Mouse (Mus musculus) forebrain, embryonic 14.5 days (tissue): ENCODE data around the gene Plin5. TPM values are rescaled to one million over a fixed set of nuclear protein-coding genes. Genes with fewer than 3 reads are reported as not detected.
"Not testable (repeated sequence)": the region's sequence is repeated elsewhere in the genome, so short reads cannot be mapped to it uniquely, and the experiment has no call there.

Source experiments
- ATAC-seq: fragments of 200-750 bp; cut with Nextera tagmentation; 2 replicates; pipeline ENCODE4 v1.8.0; 2017; ENCODE audit warnings: mild to moderate bottlenecking, moderate library complexity
- DNase-seq: peaks from one replicate; pipeline ENCODE4 v3.0.0-alpha.2; 2015; ENCODE audit warnings: low spot score
- H3K27ac ChIP-seq: fragments of 300-500 bp; sonication (generic); 2 replicates; pipeline ENCODE4 v1.5.1; 2014; ENCODE audit warnings: low read depth, mild to moderate bottlenecking, control low read depth, low read length, moderate library complexity
- H3K27me3 ChIP-seq: fragments of 300-500 bp; sonication (generic); replicated peaks from 2 replicates; pipeline ENCODE4 v1.6.1; 2014; ENCODE audit warnings: low read length, control low read depth, mixed read lengths; ENCODE audit not compliant: control insufficient read depth, insufficient read depth
- H3K36me3 ChIP-seq: fragments of 300-500 bp; sonication (generic); 2 replicates; pipeline ENCODE4 v1.6.1; 2014; ENCODE audit warnings: low read length, control low read depth; ENCODE audit not compliant: control insufficient read depth, insufficient read depth
- H3K4me1 ChIP-seq: fragments of 300-500 bp; sonication (generic); 2 replicates; pipeline ENCODE4 v1.6.1; 2014; ENCODE audit warnings: antibody characterized with exemption, low read length, control low read depth; ENCODE audit not compliant: control insufficient read depth, insufficient read depth
- H3K4me2 ChIP-seq: fragments of 300-500 bp; sonication (generic); 2 replicates; pipeline ENCODE4 v1.6.1; 2014; ENCODE audit warnings: mild to moderate bottlenecking, control low read depth, low read length
- H3K4me3 ChIP-seq: fragments of 300-500 bp; sonication (generic); 2 replicates; pipeline ENCODE4 v1.5.1; 2014; ENCODE audit warnings: low read depth, low read length, control low read depth
- H3K9ac ChIP-seq: fragments of 300-500 bp; sonication (generic); 2 replicates; pipeline ENCODE4 v1.6.1; 2014; ENCODE audit warnings: mild to moderate bottlenecking, low read length, control low read depth, moderate library complexity
- H3K9me3 ChIP-seq: fragments of 300-500 bp; sonication (generic); replicated peaks from 2 replicates; pipeline ENCODE4 v1.6.1; 2016; ENCODE audit warnings: low read length, control low read depth, mixed read lengths; ENCODE audit not compliant: control insufficient read depth
- WGBS: fragments of 180-500 bp; shearing (Covaris S2); extraction: QIAGEN DNeasy Blood & Tissue Kit; methylation state at CpG from one replicate; pipeline ENCODE4 v1.1.7; 2014; 5-methylcytosine and 5-hydroxymethylcytosine counted together
- polyA plus RNA-seq: library from polyadenylated mRNA; unstranded; fragments of >200 nt; fragmentation: Nextera tagmentation; extraction: Ambion mirVana; gene quantifications from 2 replicates; pipeline ENCODE4 v1.2.1, GENCODE M21; 2014

Plin5 gene
- polyA plus RNA-seq, 1 experiment from 2014 or later: 0.42 TPM

DNA sequence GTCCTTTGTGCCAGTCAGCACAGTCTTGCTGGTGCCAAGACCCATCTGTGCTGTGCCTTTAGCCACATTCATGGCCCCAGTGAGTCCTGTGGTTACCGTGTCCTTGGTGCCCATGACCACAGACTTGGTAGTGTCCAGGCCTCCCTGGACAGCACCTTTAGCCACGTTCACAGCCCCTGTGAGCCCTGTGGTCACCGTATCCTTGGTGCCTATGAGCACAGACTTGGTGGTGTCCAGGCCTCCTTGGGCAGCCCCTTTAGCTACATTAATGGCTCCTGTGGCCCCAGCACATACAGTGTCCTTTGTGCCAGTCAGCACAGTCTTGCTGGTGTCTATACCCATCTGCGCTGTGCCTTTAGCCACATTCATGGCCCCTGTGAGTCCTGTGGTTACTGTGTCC, 11.0 kb downstream of the Plin5 start:
- H3K27me3 ChIP-seq, H3K4me2 ChIP-seq, H3K9me3 ChIP-seq, H3K27ac ChIP-seq, H3K4me3 ChIP-seq, DNase-seq, ATAC-seq, H3K4me1 ChIP-seq, H3K9ac ChIP-seq: not testable (repeated sequence)
- H3K36me3 ChIP-seq: peaks cover 26% of the 10 kb centered on the region
- 95% methylated on average over 4 of the region's 4 CpGs for WGBS

DNA sequence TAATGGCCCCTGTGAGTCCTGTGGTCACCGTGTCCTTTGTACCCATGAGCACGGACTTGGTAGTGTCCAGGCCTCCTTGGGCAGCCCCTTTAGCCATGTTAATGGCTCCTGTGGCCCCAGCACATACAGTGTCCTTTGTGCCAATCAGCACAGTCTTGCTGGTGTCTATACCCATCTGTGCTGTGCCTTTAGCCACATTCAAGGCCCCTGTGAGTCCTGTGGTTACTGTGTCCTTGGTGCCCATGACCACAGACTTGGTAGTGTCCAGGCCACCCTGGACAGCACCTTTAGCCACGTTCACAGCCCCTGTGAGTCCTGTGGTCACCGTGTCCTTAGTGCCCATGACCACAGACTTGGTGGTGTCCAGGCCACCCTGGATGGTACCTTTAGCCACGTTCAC, 12.6 kb downstream of the Plin5 start:
- not testable (repeated sequence) for ATAC-seq, H3K9ac ChIP-seq, DNase-seq, H3K27me3 ChIP-seq, H3K27ac ChIP-seq, H3K9me3 ChIP-seq, H3K4me2 ChIP-seq, H3K4me3 ChIP-seq, H3K4me1 ChIP-seq
- 86% methylated on average over 2 of the region's 5 CpGs for WGBS
- H3K36me3 ChIP-seq: peaks cover 43% of the 10 kb centered on the region

DNA sequence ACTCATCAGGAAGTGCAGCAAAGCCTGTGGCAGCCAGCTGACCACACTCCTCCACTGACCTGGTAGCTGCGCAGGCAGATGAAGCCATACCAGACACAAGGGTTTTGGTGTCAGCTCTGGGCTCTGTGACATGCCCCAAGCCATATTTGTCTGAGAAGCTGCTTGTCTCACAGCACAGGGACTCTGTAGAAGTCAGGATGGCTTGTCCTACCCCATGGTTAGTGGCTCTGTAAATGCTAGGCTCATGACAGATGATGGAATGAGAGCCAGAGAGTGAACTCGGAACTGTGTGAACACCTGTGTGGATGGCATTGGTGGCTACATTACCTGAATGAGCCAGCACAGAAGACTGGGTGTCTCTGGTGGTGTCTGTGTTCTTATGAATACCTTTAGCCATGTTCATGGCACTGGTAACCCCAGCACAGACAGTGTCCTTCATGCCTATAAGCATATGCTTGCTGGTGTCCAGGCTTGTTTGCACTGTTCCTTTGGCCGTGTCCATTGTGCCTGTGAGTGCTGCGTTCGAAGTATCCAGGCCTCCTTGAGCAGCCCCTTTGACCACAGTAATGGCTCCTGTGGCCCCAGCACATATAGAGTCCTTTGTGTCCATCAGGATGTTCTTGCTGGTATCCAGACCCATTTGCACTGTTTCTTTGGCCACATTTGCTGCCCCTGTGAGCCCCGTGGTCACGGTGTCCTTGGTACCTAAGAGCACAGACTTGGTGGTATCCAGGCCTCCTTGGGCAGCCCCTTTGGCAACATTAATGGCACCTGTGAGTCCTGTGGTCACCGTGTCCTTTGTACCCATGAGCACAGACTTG, 13.7 kb downstream of the Plin5 start:
- DNase-seq (no peak), ATAC-seq (no peak)
- 93% methylated on average over 8 of the region's 8 CpGs for WGBS
- Histone ChIP-seq H3K36me3 (peaks cover 54% of the 10 kb centered on the region), H3K9ac (no peak overlapping the region), H3K4me2 (no peak overlapping the region), H3K4me1 (no peaks in the 10 kb centered on the region), H3K27ac (no peak overlapping the region), H3K4me3 (no peak overlapping the region), H3K27me3 (no peaks in the 10 kb centered on the region), H3K9me3 (no peaks in the 10 kb centered on the region)

DNA sequence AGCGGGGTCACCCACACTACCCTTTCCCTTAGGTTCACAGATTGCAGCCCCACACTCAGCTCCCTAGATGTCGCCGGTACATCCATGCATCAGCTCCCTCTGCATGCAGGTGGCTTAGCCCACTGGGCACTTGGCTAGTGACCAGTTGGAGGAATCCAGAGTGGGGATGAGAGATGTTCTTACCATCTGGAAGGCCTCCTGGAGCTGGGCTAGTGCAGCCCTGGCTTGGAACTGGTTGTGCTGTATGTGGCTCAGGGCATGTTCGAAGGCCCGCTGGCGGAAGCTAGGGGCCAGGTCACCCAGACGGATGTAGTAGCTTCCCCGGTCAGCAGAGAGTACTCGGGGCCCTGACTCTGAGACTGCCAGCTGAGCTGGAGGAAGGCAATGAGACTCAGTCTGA, 14.5 kb downstream of the Plin5 start:
- H3K4me2 ChIP-seq: no peak overlapping the region
- H3K4me3 ChIP-seq: no peak overlapping the region
- H3K27ac ChIP-seq: no peak overlapping the region
- ATAC-seq (no peak), DNase-seq (no peak)
- H3K27me3 ChIP-seq: no peaks in the 10 kb centered on the region
- 89% methylated on average over 9 of the region's 9 CpGs for WGBS
- no peaks in the 10 kb centered on the region for H3K4me1 ChIP-seq
- no peaks in the 10 kb centered on the region for H3K9me3 ChIP-seq
- no peak overlapping the region for H3K9ac ChIP-seq
- peaks cover 62% of the 10 kb centered on the region for H3K36me3 ChIP-seq

DNA sequence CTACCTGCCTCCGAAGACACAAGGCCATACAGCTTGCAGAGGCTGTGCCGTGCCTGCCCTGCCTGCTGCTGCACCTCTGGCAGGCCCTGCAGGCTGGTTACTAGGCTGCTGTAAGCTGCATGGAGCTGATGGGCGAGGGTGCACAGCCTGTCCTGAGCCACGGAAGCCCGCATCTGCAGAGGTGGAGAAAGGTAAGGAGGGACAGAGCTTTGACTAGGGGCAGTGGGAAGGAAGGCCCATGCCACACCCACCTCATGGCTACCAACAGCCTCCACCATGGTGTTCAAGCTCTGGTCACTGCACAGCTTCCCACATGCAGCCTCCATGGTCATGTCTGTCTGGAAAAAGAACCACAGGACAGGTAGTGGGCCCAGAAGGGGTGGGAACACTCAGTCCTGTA, 15.2 kb downstream of the Plin5 start:
- H3K4me2 ChIP-seq: no peak overlapping the region
- ATAC-seq: no peak
- 96% methylated on average over 5 of the region's 5 CpGs for WGBS
- no peaks in the 10 kb centered on the region for H3K27me3 ChIP-seq
- peaks cover 69% of the 10 kb centered on the region for H3K36me3 ChIP-seq
- DNase-seq: no peak
- no peak overlapping the region for H3K27ac ChIP-seq
- no peaks in the 10 kb centered on the region for H3K9me3 ChIP-seq
- no peak overlapping the region for H3K4me3 ChIP-seq
- no peaks in the 10 kb centered on the region for H3K4me1 ChIP-seq
- no peak overlapping the region for H3K9ac ChIP-seq

DNA sequence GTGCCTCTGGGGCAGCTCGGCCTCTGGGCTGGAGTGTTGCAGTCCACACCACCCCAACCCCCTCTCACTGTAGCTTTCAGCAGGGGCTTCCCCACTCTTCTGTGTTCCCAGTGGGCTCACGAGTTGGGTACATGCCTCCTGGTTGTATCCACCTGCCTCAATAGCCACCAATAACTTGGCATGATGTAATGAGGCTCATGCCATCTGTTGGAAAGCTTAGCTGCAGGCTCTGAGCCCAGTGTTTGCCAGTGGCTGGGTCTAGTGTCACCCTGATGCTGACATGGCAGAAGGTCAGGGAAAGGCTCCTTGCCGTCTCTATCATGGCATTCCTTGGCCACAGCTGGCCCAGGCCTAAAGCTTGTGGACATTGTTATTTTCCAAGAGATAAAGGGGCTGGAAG, 16.6 kb downstream of the Plin5 start:
- 90% methylated on average over 3 of the region's 3 CpGs for WGBS
- DNase-seq (no peak), ATAC-seq (no peak)
- Histone ChIP-seq H3K9me3 (no peaks in the 10 kb centered on the region), H3K27me3 (no peaks in the 10 kb centered on the region), H3K4me2 (no peak overlapping the region), H3K36me3 (peaks cover 83% of the 10 kb centered on the region), H3K4me3 (no peak overlapping the region), H3K27ac (no peak overlapping the region), H3K9ac (no peak overlapping the region), H3K4me1 (no peaks in the 10 kb centered on the region)

DNA sequence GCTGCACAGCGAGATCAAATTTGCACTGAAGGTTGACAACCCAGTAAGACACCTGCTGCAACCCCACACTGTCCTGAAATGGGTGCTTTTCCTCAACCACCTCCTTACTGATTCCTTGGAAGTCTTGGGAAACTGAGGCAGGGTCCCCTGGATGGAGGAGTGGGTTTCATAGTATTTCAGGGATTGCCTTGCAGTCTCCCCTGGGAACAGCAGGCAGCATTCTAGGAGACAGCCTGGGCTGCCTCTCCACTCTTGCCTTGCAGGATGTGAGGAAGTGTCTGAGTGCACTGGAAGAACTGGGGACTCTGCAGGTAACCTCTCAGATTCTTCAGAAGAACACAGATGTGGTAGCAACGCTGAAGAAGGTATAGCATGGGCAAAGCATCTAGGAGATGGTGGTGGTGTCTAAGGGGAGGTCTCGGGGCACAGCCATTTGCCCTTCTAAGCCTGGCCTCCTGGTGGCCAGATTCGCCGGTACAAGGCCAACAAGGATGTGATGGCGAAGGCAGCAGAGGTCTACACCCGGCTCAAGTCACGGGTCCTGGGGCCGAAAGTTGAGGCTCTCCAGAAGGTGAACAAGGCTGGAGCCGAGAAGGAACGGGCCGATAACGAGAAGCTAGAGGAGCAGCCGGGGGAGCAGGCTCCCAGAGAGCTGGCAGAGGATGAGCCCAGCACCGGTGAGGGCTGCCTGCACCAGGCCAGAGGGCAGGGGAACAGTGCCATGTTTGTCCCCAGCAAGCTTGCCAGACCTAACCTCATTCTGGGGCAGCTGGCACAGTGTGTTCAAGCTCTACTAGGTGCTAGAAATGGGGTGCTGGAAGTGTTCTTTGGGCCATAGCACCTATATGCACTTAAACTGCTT, 18.5 kb downstream of the Plin5 start:
- WGBS: 90% methylated on average over 15 of the region's 15 CpGs
- no peak overlapping the region for H3K27ac ChIP-seq
- DNase-seq (no peak), ATAC-seq (no peak)
- H3K36me3 ChIP-seq: peaks cover 95% of the 10 kb centered on the region
- no peak overlapping the region for H3K4me3 ChIP-seq
- no peak overlapping the region for H3K4me2 ChIP-seq
- no peaks in the 10 kb centered on the region for H3K9me3 ChIP-seq
- H3K9ac ChIP-seq: no peak overlapping the region
- no peaks in the 10 kb centered on the region for H3K27me3 ChIP-seq
- no peaks in the 10 kb centered on the region for H3K4me1 ChIP-seq

DNA sequence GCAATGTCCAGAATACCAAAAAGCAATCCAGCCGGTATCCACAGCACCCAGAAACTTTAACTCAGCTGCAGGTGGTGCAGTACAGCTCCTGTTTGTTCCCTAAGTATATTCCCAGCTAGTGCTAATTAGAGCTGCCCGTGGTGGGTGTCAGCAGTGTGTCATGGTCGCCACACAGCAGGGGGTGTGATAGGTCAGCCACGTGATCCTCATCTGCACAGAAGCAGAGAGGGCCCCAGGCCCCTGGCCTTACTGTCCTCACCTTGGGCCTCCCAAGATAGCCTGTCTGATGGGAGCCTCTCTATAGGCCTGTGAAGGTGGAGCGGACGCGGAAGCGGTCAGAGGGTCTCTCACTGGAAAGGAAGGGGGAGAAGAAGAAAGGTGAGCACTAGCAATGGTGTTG, 19.2 kb downstream of the Plin5 start:
- WGBS: 89% methylated on average over 8 of the region's 8 CpGs
- ATAC-seq: no peak
- H3K27me3 ChIP-seq: no peaks in the 10 kb centered on the region
- no peak overlapping the region for H3K27ac ChIP-seq
- no peak for DNase-seq
- H3K4me1 ChIP-seq: no peaks in the 10 kb centered on the region
- peaks cover 94% of the 10 kb centered on the region for H3K36me3 ChIP-seq
- H3K4me2 ChIP-seq: no peak overlapping the region
- no peak overlapping the region for H3K4me3 ChIP-seq
- no peak overlapping the region for H3K9ac ChIP-seq
- H3K9me3 ChIP-seq: no peaks in the 10 kb centered on the region

DNA sequence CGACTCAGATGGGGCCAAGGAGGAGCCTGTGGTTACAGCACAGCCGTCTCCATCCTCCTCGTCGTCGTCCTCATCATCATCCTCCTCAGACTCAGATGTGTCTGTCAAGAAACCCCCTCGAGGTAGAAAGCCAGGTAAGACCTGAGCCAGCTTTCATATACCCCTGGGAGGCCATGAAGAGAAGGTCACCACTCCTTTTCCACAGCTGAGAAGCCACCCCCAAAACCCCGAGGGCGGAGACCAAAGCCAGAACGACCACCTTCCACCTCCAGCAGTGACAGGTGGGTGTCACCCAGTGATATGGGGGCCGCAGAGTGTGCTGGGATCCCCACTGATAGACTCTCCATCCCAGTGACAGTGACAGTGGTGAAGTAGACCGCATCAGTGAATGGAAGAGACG, 20.5 kb downstream of the Plin5 start:
- Histone ChIP-seq H3K27ac (no peak overlapping the region), H3K27me3 (no peaks in the 10 kb centered on the region), H3K9ac (no peak overlapping the region), H3K4me3 (no peak overlapping the region), H3K4me1 (no peaks in the 10 kb centered on the region), H3K4me2 (no peak overlapping the region), H3K9me3 (no peaks in the 10 kb centered on the region), H3K36me3 (peaks cover 88% of the 10 kb centered on the region)
- ATAC-seq: no peak
- no peak for DNase-seq
- 92% methylated on average over 12 of the region's 12 CpGs for WGBS
